Mouse (Mus musculus) kidney, adult 2 months (tissue): ENCODE data around the gene Gpi1.

ENCODE experiments used
- CTCF ChIP-seq: fragments of 200-500 bp; conservative IDR thresholded peaks from 2 replicates; pipeline ENCODE4 v1.5.1; 2011; ENCODE audit warnings: low read depth, mild to moderate bottlenecking, control low read depth, low read length, moderate library complexity, mixed read lengths; ENCODE audit not compliant: insufficient read depth, insufficient read length
- POLR2A ChIP-seq: fragments of 200-500 bp; IDR thresholded peaks from one replicate; pipeline ENCODE4 v1.6.1; 2011; ENCODE audit warnings: low read depth, low read length, control low read depth

GRCm38 (mm10) chr7:34234610-34235561 lies 4.8 kb upstream of the Gpi1 start:
- no peak for TF ChIP-seq POLR2A
- no peak for TF ChIP-seq CTCF
